Mouse (Mus musculus) Patski (cell line): ENCODE results near the gene Qser1. TPM values are rescaled to one million over a fixed set of nuclear protein-coding genes. Genes with fewer than 3 reads are reported as not detected.

Experiments used
- ATAC-seq: fragments of 100-300 bp; one replicate; pipeline ENCODE4 v1.8.0; 2021
- CTCF ChIA-PET: fragments of 350-600 bp; sonication (Branson Sonifier 250); formaldehyde crosslinking; loops from one replicate; lab custom pipeline; 2022; ENCODE audit warnings: inconsistent platforms; lab: Charles Lee
- POLR2A ChIA-PET: fragments of 350-600 bp; sonication (Branson Sonifier 250); formaldehyde crosslinking; loops from one replicate; lab custom pipeline; 2022; ENCODE audit warnings: antibody characterized with exemption, inconsistent platforms; lab: Charles Lee
- DNase-seq: peaks from one replicate; pipeline ENCODE4 v3.0.0-alpha.2; 2011; ENCODE audit warnings: low read depth, low spot score
- H3K27me3 ChIP-seq: fragments of 371-371 bp; one replicate; pipeline ENCODE4 v1.5.1; 2021
- CTCF ChIP-seq: fragments of 100-300 bp; IDR thresholded peaks from one replicate; pipeline ENCODE4 v1.5.1; 2021
- in situ Hi-C: fragments of 300-500 bp; cut with MboI; formaldehyde crosslinking; loops from 3 replicates; pipeline ENCODE4 v1.11.1; 2018; ENCODE audit warnings: low pct_unique_long_range_greater_than_20kb, mixed read lengths
- polyA plus RNA-seq: library from polyadenylated mRNA; unstranded; gene quantifications from one replicate; pipeline ENCODE4 v1.2.3, GENCODE M21; 2021

Gene Qser1
- polyA plus RNA-seq, 1 experiment from 2014 or later: 20.2 TPM

GRCm38 (mm10) chr2:104739691-104740090 lies 76.9 kb downstream of the Qser1 start:
- no peaks in the 10 kb centered on the region for H3K27me3 ChIP-seq
- TF ChIP-seq CTCF: no peak
- in situ Hi-C loops: no loop called here
- DNase-seq (no peak), ATAC-seq (no peak)
- ChIA-PET POLR2A (no interaction called here), CTCF (no interaction called here)

- no peaks in the 10 kb centered on the region for H3K27me3 ChIP-seq
- ChIA-PET POLR2A (no interaction called here), CTCF (interaction anchor here (1.1 kb wide), 1 partner anchor 15 kb away, joined by 4 read pairs; no protein-coding TSS in a partner anchor)
- in situ Hi-C loops: no loop called here
- TF ChIP-seq CTCF: no peak
- ATAC-seq: no peak
- DNase-seq: no peak
Observed at GRCm38 (mm10) chr2:104736241-104736640, 80.3 kb downstream of the Qser1 start.

DNA sequence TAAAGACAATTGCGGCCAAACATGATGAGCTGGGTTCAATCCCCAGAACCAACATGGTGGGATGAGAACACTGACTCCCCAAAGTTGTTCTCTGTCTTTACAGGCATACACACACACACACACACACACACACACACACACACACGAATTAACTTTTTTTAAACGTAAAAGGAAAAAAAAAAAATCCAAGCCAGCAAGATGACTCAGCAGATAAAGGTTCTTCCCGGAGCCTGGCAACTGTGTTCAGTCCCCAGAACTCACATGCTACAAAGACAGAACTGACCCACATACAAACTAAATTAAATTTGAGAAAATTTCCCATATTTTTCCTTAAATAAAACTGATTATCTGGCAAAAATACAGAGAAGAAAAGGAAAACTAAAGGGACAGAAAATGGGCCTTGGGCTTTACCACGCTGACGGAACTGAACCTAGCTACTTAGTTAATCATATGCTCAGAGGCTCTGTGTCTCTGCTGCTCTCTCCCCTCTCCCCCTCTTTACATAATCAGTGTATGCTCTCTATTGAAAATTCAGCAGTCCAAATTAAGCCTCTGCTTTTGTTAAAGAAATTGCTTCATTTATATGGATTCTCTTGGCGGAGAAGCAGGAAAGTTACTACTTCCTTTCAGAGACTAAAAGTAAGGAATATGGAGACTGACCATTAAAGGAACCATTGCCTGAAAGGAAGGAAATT lies 83.9 kb downstream of the Qser1 start:
- no peak for ATAC-seq
- H3K27me3 ChIP-seq: no peaks in the 10 kb centered on the region
- in situ Hi-C loops: no loop called here
- CTCF ChIA-PET: interaction anchor here (0.9 to 1.0 kb wide), 2 partner anchors 9 to 12 kb away, joined by 3 to 4 read pairs; no protein-coding TSS in a partner anchor
- no peak for TF ChIP-seq CTCF
- DNase-seq: no peak
- POLR2A ChIA-PET: interaction anchor here (0.6 to 1.8 kb wide), 4 partner anchors 9 to 22 kb away, joined by 3 to 6 read pairs (median 3); partner anchors contain the start of gene Tcp11l1

- in situ Hi-C loops: no loop called here
- DNase-seq: peak; percentile 73
Observed at GRCm38 (mm10) chr2:104732033-104732444, 84.5 kb downstream of the Qser1 start.

DNA sequence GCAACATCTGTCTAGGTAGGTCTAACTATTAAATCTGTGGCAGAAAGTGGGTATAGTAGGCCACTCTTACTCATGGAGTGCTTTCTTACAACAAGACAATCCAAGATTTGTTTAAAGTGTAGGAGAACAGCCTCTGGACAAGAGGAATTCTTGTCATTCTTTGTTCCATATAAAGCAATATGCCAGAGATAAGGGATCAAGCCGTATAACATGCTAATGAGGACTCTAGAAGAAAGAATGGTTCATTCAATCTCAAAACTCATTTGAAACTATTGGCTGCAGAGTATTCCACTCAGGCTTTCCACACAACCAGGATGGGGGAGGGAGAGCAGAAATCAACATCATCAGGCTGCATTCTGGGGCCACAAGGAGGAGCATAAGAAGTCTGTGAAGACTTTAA lies 89.2 kb downstream of the Qser1 start:
- no peak for DNase-seq
- H3K27me3 ChIP-seq: no peaks in the 10 kb centered on the region
- ChIA-PET POLR2A (interaction anchor here (0.9 kb wide), 1 partner anchor 15 kb away, joined by 3 read pairs; the partner anchor contains the start of gene Tcp11l1), CTCF (interaction anchor here (1.2 kb wide), 1 partner anchor 42 kb away, joined by 5 read pairs; no protein-coding TSS in a partner anchor)
- TF ChIP-seq CTCF: no peak
- in situ Hi-C loops: no loop called here
- no peak for ATAC-seq

More at GRCm38 (mm10) chr2:104732033-104732444, 84.5 kb downstream of the Qser1 start:
- no peaks in the 10 kb centered on the region for H3K27me3 ChIP-seq
- POLR2A ChIA-PET: interaction anchor here (1.3 to 1.8 kb wide), 2 partner anchors 10 to 22 kb away, joined by 3 to 6 read pairs; no protein-coding TSS in a partner anchor
- CTCF ChIA-PET: interaction anchor here (0.8 to 1.1 kb wide), 4 partner anchors 9 to 51 kb away, joined by 3 to 4 read pairs (median 3); no protein-coding TSS in a partner anchor
- TF ChIP-seq CTCF: no peak
- peak; percentile 95 for ATAC-seq

GRCm38 (mm10) chr2:104722021-104722420 lies 94.5 kb downstream of the Qser1 start:
- ChIA-PET POLR2A (no interaction called here), CTCF (interaction anchor here (0.7 kb wide), 1 partner anchor 10 kb away, joined by 3 read pairs; no protein-coding TSS in a partner anchor)
- no peaks in the 10 kb centered on the region for H3K27me3 ChIP-seq
- in situ Hi-C loops: no loop called here
- ATAC-seq (no peak), DNase-seq (no peak)
- no peak for TF ChIP-seq CTCF

DNA sequence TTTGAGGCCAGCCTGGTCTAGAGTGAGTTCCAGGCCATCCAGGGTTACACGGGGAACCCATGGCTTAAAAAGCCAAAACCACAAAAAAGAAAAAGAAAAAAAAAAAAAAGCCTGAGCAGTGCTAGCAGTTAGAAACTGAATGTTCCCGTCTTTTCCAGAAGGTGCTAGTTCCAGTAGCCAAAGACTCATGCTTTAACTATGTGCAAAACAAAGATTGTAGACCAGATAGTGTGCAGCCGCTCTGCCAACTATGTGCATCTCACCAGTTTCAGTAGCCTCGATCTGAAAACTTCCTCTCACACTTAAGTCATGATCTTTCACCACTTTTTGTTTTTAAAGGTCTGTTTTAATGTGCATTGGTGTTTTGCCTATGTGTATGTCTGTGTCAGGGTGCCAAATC lies 98.7 kb downstream of the Qser1 start:
- DNase-seq: no peak
- H3K27me3 ChIP-seq: no peaks in the 10 kb centered on the region
- in situ Hi-C loops: no loop called here
- ChIA-PET CTCF (interaction anchor here (0.8 kb wide), 1 partner anchor 32 kb away, joined by 3 read pairs; no protein-coding TSS in a partner anchor), POLR2A (interaction anchor here (0.5 kb wide), 1 partner anchor 51 kb away, joined by 3 read pairs; no protein-coding TSS in a partner anchor)
- no peak for TF ChIP-seq CTCF
- no peak for ATAC-seq

DNA sequence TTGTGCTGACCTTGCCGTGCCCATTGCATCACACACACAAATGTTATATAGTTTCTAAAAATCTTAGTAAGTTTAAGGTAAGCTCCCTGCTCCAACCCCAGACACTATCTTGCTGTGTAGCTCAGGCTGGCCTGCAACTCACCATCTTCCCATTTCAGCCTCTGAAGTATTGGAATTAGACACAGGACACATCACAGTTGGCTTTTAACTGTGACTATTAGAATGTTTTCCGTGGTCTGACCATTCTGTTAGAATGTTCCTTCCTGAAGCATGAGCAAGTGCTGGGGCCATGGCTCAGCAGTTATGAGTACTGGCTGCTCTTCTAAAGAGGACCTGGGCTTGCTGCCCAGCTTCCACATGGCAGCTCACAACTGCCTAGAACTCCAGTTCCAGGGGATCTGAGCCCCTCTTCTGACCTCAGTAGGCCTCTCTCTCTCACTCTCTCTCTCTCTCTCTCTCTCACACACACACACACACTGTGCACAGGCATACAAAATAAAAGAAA lies 99.3 kb downstream of the Qser1 start:
- no peaks in the 10 kb centered on the region for H3K27me3 ChIP-seq
- in situ Hi-C loops: no loop called here
- ATAC-seq (no peak), DNase-seq (no peak)
- ChIA-PET CTCF (interaction anchor here (1.2 kb wide), 1 partner anchor 32 kb away, joined by 3 read pairs; no protein-coding TSS in a partner anchor), POLR2A (interaction anchor here (0.5 to 1.7 kb wide), 2 partner anchors 8 to 50 kb away, joined by 3 to 4 read pairs; no protein-coding TSS in a partner anchor)
- TF ChIP-seq CTCF: no peak

GRCm38 (mm10) chr2:104716279-104716678 lies 100.3 kb downstream of the Qser1 start, which contains the start of gene Pin1rt1:
Pin1rt1 (minus strand) TSS chr2:104716379.
- no peaks in the 10 kb centered on the region for H3K27me3 ChIP-seq
- ChIA-PET POLR2A (interaction anchor here (1.7 kb wide), 1 partner anchor 9 kb away, joined by 4 read pairs; no protein-coding TSS in a partner anchor), CTCF (interaction anchor here (1.2 kb wide), 1 partner anchor 31 kb away, joined by 3 read pairs; no protein-coding TSS in a partner anchor)
- no peak for ATAC-seq
- in situ Hi-C loops: no loop called here
- no peak for DNase-seq
- no peak for TF ChIP-seq CTCF

- ChIA-PET CTCF (no interaction called here), POLR2A (no interaction called here)
- TF ChIP-seq CTCF: no peak
- H3K27me3 ChIP-seq: no peaks in the 10 kb centered on the region
- ATAC-seq: no peak
- DNase-seq: no peak
- in situ Hi-C loops: no loop called here
Observed at GRCm38 (mm10) chr2:104714254-104714691, 102.3 kb downstream of the Qser1 start.
